Mouse (Mus musculus) stomach, postnatal 0 days (tissue): Measurements from ENCODE around the gene Nat9.

Experiments
- CTCF ChIP-seq: IDR thresholded peaks from 2 replicates; pipeline ENCODE4 v1.5.1; 2016; ENCODE audit warnings: antibody characterized with exemption, low read depth, mild to moderate bottlenecking, moderate library complexity
- EP300 ChIP-seq: optimal IDR thresholded peaks from 2 replicates; pipeline ENCODE3; 2016; ENCODE audit warnings: antibody characterized with exemption

GRCm38 (mm10) chr11:115223451-115223850 lies 35.8 kb upstream of the Nat9 start:
- no peak for TF ChIP-seq CTCF
- TF ChIP-seq EP300: no peak
